Mouse (Mus musculus) small intestine, adult 2 months (tissue): Measurements from ENCODE around the gene Ern1.

ENCODE experiments used
- CTCF ChIP-seq: fragments of 200-500 bp; IDR thresholded peaks from 2 replicates; pipeline ENCODE4 v1.5.1; 2012; ENCODE audit warnings: low read depth, mild to moderate bottlenecking, control low read depth, inconsistent platforms, low read length, moderate library complexity, mixed read lengths; ENCODE audit not compliant: insufficient replicate concordance, insufficient read length; ENCODE audit errors: extremely low read depth
- POLR2A ChIP-seq: fragments of 200-500 bp; IDR thresholded peaks from 2 replicates; pipeline ENCODE4 v1.6.1; 2012; ENCODE audit warnings: low read depth, mild to moderate bottlenecking, control low read depth, inconsistent platforms, low read length, moderate library complexity

- TF ChIP-seq CTCF (no peak), POLR2A (peak; percentile 52; the same call in 1 of the 2 replicates)
These were observed 13.9 kb upstream of the Ern1 start for GRCm38 (mm10) chr11:106501308-106502158.
